Mouse (Mus musculus): ENCODE results near the gene Pdss2. TPM values are rescaled to one million over a fixed set of nuclear protein-coding genes. Genes with fewer than 3 reads are reported as not detected.

Gene Pdss2
- polyA plus RNA-seq, 1 experiment from 2014 or later: 16.2 TPM

DNA sequence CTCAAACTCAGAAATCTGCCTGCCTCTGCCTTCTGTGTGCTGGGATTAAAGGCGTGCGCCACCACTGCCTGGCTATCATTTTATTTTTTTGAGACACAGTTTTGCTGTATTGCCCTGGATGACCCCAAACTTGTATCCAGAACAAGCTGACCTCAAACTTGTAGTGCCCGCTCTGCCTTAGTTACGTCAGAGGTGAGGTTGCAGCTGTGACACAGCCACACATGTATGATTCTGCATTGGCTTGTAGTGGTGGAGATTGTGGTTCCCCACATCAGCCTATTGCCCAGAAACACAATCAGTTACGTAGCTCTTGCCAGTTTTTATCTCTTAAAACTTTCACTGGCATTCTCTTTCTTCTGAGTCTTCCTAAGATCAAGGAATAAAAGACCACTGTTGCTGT is 108.5 kb downstream of the Pdss2 start:
- no peak for ATAC-seq (replicated peaks; ENCODE audit: low FRiP score)
- WGBS: 84% methylated on average over 5 of the region's 5 CpGs

GRCm38 (mm10) chr10:43330691-43331090 is 109.4 kb downstream of the Pdss2 start:
- ATAC-seq (replicated peaks; ENCODE audit: low FRiP score) (no peak), DNase-seq (ENCODE audit: low spot score) (no peak)
- no peaks in the 10 kb centered on the region for H3K36me3 ChIP-seq (ENCODE audit: control insufficient read depth, insufficient read depth, low read length)
- peaks cover 14% of the 10 kb centered on the region for H3K4me1 ChIP-seq (replicated peaks; ENCODE audit: control insufficient read depth, insufficient read depth, low read length)
- H3K9me3 ChIP-seq (ENCODE audit: control insufficient read depth, low read length): no peaks in the 10 kb centered on the region
- no peak overlapping the region for H3K9ac ChIP-seq (ENCODE audit: low read depth, low read length)
- no peak overlapping the region for H3K4me3 ChIP-seq (ENCODE audit: low read depth, low read length)
- H3K27me3 ChIP-seq (replicated peaks; ENCODE audit: control insufficient read depth, insufficient read depth, low read length): no peaks in the 10 kb centered on the region
- H3K4me2 ChIP-seq: no peak overlapping the region
- 26% methylated on average over 4 of the region's 4 CpGs for WGBS
- no peak overlapping the region for H3K27ac ChIP-seq (ENCODE audit: low read depth, low read length)

More for the DNA sequence above, 108.5 kb downstream of the Pdss2 start:
- peaks cover 14% of the 10 kb centered on the region for H3K4me1 ChIP-seq (replicated peaks; ENCODE audit: control insufficient read depth, insufficient read depth, low read length)
- H3K4me2 ChIP-seq: no peak overlapping the region
- no peaks in the 10 kb centered on the region for H3K36me3 ChIP-seq (ENCODE audit: control insufficient read depth, insufficient read depth, low read length)
- H3K4me3 ChIP-seq (ENCODE audit: low read depth, low read length): no peak overlapping the region
- H3K27ac ChIP-seq (ENCODE audit: low read depth, low read length): no peak overlapping the region
- no peak overlapping the region for H3K9ac ChIP-seq (ENCODE audit: low read depth, low read length)
- H3K27me3 ChIP-seq (replicated peaks; ENCODE audit: control insufficient read depth, insufficient read depth, low read length): no peaks in the 10 kb centered on the region
- H3K9me3 ChIP-seq (ENCODE audit: control insufficient read depth, low read length): no peaks in the 10 kb centered on the region
- no peak for DNase-seq (ENCODE audit: low spot score)

DNA sequence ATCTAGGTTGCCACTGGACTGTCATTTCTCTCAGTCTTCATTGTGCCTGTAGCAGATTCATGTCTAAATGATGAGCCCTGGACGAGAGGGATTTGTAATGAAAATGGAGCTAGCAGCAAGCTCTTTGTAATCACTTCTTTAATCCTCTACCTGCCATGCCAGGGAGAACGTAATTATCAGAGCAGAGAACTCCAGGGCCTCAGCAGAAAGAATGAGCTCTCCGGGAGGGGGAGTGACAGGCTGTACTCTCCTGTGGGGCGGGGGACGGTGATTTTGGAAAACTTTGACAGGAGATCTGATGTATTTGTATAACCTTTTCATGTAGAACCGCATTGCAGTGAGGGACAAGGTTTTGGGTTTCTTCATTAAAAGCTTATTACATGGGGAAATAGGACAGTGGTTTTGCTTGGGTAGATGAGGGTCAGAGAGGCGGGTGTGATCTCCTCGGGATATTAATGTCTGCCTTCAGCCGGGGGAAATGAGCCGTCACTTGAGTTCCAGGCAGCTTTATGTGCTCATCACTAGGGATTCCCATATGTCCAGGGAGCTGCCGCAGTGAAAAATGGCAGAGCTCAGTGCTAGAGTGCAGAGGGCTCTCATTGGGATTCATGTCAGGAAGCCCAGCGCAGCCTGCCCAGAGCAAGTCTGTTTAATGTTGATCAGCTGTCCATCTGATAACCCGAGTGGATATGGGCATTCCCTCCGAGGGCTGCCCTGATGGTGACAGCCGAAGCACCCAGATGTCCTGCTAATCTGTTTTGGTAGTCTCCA is 110.8 kb downstream of the Pdss2 start:
- Histone ChIP-seq H3K4me3 (ENCODE audit: low read depth, low read length) (no peak overlapping the region), H3K27ac (ENCODE audit: low read depth, low read length) (no peak overlapping the region), H3K36me3 (ENCODE audit: control insufficient read depth, insufficient read depth, low read length) (no peaks in the 10 kb centered on the region), H3K4me2 (no peak overlapping the region), H3K27me3 (replicated peaks; ENCODE audit: control insufficient read depth, insufficient read depth, low read length) (no peaks in the 10 kb centered on the region), H3K4me1 (replicated peaks; ENCODE audit: control insufficient read depth, insufficient read depth, low read length) (peaks cover 14% of the 10 kb centered on the region), H3K9me3 (ENCODE audit: control insufficient read depth, low read length) (no peaks in the 10 kb centered on the region), H3K9ac (ENCODE audit: low read depth, low read length) (no peak overlapping the region)
- no peak for ATAC-seq (replicated peaks; ENCODE audit: low FRiP score)
- no peak for DNase-seq (ENCODE audit: low spot score)
- 45% methylated on average over 15 of the region's 15 CpGs for WGBS

GRCm38 (mm10) chr10:43335874-43336273 is 114.6 kb downstream of the Pdss2 start:
- no peaks in the 10 kb centered on the region for H3K36me3 ChIP-seq (ENCODE audit: control insufficient read depth, insufficient read depth, low read length)
- H3K4me2 ChIP-seq: no peak overlapping the region
- no peaks in the 10 kb centered on the region for H3K9me3 ChIP-seq (ENCODE audit: control insufficient read depth, low read length)
- no peak overlapping the region for H3K27ac ChIP-seq (ENCODE audit: low read depth, low read length)
- DNase-seq (ENCODE audit: low spot score): no peak
- ATAC-seq (replicated peaks; ENCODE audit: low FRiP score): no peak
- H3K4me1 ChIP-seq (replicated peaks; ENCODE audit: control insufficient read depth, insufficient read depth, low read length): peaks cover 17% of the 10 kb centered on the region
- H3K4me3 ChIP-seq (ENCODE audit: low read depth, low read length): no peak overlapping the region
- H3K9ac ChIP-seq (ENCODE audit: low read depth, low read length): no peak overlapping the region
- 60% methylated on average over 4 of the region's 4 CpGs for WGBS
- no peaks in the 10 kb centered on the region for H3K27me3 ChIP-seq (replicated peaks; ENCODE audit: control insufficient read depth, insufficient read depth, low read length)

GRCm38 (mm10) chr10:43337110-43337509 is 115.8 kb downstream of the Pdss2 start:
- H3K27me3 ChIP-seq (replicated peaks; ENCODE audit: control insufficient read depth, insufficient read depth, low read length): no peaks in the 10 kb centered on the region
- ATAC-seq (replicated peaks; ENCODE audit: low FRiP score) (no peak), DNase-seq (ENCODE audit: low spot score) (no peak)
- no peak overlapping the region for H3K4me2 ChIP-seq
- H3K36me3 ChIP-seq (ENCODE audit: control insufficient read depth, insufficient read depth, low read length): no peaks in the 10 kb centered on the region
- no peak overlapping the region for H3K9ac ChIP-seq (ENCODE audit: low read depth, low read length)
- H3K27ac ChIP-seq (ENCODE audit: low read depth, low read length): no peak overlapping the region
- H3K4me1 ChIP-seq (replicated peaks; ENCODE audit: control insufficient read depth, insufficient read depth, low read length): peaks cover 12% of the 10 kb centered on the region
- H3K9me3 ChIP-seq (ENCODE audit: control insufficient read depth, low read length): no peaks in the 10 kb centered on the region
- no peak overlapping the region for H3K4me3 ChIP-seq (ENCODE audit: low read depth, low read length)
- WGBS: 90% methylated on average over 2 of the region's 2 CpGs

DNA sequence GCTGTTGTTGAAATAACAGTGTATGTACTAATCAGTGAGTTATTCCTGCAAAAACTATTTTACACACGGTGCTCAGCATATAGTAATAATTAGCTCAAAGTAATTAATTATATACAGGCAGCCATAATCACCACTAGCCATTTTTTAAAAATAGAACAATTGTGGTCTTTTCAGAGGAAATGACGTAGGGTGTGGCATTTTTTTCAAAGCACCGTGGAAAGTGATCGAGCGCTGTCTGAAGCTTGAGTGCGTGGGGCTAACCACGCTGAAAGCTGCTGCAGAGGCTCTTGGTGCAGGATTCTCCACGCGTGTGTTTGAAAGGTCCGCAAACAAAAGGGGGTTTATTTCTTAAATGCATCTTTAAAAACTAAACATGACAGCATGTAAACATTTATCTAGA is 118.5 kb downstream of the Pdss2 start:
- DNase-seq (ENCODE audit: low spot score) (no peak), ATAC-seq (replicated peaks; ENCODE audit: low FRiP score) (no peak)
- no peak overlapping the region for H3K4me2 ChIP-seq
- 61% methylated on average over 10 of the region's 10 CpGs for WGBS
- H3K27ac ChIP-seq (ENCODE audit: low read depth, low read length): no peak overlapping the region
- peaks cover 3% of the 10 kb centered on the region; the same call in 1 of the 2 replicates for H3K4me1 ChIP-seq (replicated peaks; ENCODE audit: control insufficient read depth, insufficient read depth, low read length)
- H3K36me3 ChIP-seq (ENCODE audit: control insufficient read depth, insufficient read depth, low read length): no peaks in the 10 kb centered on the region
- no peaks in the 10 kb centered on the region for H3K9me3 ChIP-seq (ENCODE audit: control insufficient read depth, low read length)
- H3K9ac ChIP-seq (ENCODE audit: low read depth, low read length): no peak overlapping the region
- H3K27me3 ChIP-seq (replicated peaks; ENCODE audit: control insufficient read depth, insufficient read depth, low read length): no peaks in the 10 kb centered on the region
- no peak overlapping the region for H3K4me3 ChIP-seq (ENCODE audit: low read depth, low read length)

DNA sequence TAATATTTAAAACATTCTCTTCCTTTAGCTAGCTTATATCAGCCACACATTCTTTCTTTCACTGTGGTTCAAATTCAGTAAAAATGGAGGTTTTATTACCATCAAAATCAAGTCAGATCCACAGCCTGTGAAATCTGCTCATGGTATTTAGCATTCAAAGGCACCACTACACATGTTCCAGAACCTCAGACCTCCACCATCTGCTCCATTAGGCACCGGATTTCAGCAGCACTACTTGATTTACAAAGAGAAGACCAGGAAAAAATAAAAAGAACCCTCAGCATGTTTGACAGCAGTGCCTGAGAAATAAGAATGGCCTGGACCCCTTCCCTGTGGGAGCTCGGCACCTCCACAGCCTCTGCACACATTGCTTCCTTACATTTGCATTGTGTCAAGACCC is 128.4 kb downstream of the Pdss2 start:
- H3K9ac ChIP-seq (ENCODE audit: low read depth, low read length): no peak overlapping the region
- no peak overlapping the region for H3K4me2 ChIP-seq
- H3K4me3 ChIP-seq (ENCODE audit: low read depth, low read length): no peak overlapping the region
- no peaks in the 10 kb centered on the region for H3K36me3 ChIP-seq (ENCODE audit: control insufficient read depth, insufficient read depth, low read length)
- DNase-seq (ENCODE audit: low spot score) (no peak), ATAC-seq (replicated peaks; ENCODE audit: low FRiP score) (no peak)
- H3K27ac ChIP-seq (ENCODE audit: low read depth, low read length): no peak overlapping the region
- no peaks in the 10 kb centered on the region for H3K4me1 ChIP-seq (replicated peaks; ENCODE audit: control insufficient read depth, insufficient read depth, low read length)
- 91% methylated on average over 2 of the region's 2 CpGs for WGBS
- no peaks in the 10 kb centered on the region for H3K27me3 ChIP-seq (replicated peaks; ENCODE audit: control insufficient read depth, insufficient read depth, low read length)
- H3K9me3 ChIP-seq (ENCODE audit: control insufficient read depth, low read length): no peaks in the 10 kb centered on the region

- Histone ChIP-seq H3K9ac (ENCODE audit: low read depth, low read length) (no peak overlapping the region), H3K4me1 (replicated peaks; ENCODE audit: control insufficient read depth, insufficient read depth, low read length) (no peaks in the 10 kb centered on the region), H3K4me3 (ENCODE audit: low read depth, low read length) (no peak overlapping the region), H3K27ac (ENCODE audit: low read depth, low read length) (no peak overlapping the region), H3K27me3 (replicated peaks; ENCODE audit: control insufficient read depth, insufficient read depth, low read length) (no peaks in the 10 kb centered on the region), H3K4me2 (no peak overlapping the region), H3K36me3 (ENCODE audit: control insufficient read depth, insufficient read depth, low read length) (no peaks in the 10 kb centered on the region), H3K9me3 (ENCODE audit: control insufficient read depth, low read length) (no peaks in the 10 kb centered on the region)
- no peak for DNase-seq (ENCODE audit: low spot score)
- ATAC-seq (replicated peaks; ENCODE audit: low FRiP score): no peak
- 68% methylated on average over 4 of the region's 4 CpGs for WGBS
These were observed 136.6 kb downstream of the Pdss2 start for GRCm38 (mm10) chr10:43357884-43358283.

- Histone ChIP-seq H3K36me3 (ENCODE audit: control insufficient read depth, insufficient read depth, low read length) (no peaks in the 10 kb centered on the region), H3K9ac (ENCODE audit: low read depth, low read length) (no peak overlapping the region), H3K9me3 (ENCODE audit: control insufficient read depth, low read length) (no peaks in the 10 kb centered on the region), H3K4me1 (replicated peaks; ENCODE audit: control insufficient read depth, insufficient read depth, low read length) (no peaks in the 10 kb centered on the region), H3K27me3 (replicated peaks; ENCODE audit: control insufficient read depth, insufficient read depth, low read length) (no peaks in the 10 kb centered on the region), H3K27ac (ENCODE audit: low read depth, low read length) (no peak overlapping the region), H3K4me2 (no peak overlapping the region), H3K4me3 (ENCODE audit: low read depth, low read length) (no peak overlapping the region)
- no peak for DNase-seq (ENCODE audit: low spot score)
- WGBS: 91% methylated on average over 6 of the region's 6 CpGs
- ATAC-seq (replicated peaks; ENCODE audit: low FRiP score): no peak
These were observed 141.7 kb downstream of the Pdss2 start for GRCm38 (mm10) chr10:43362947-43363346.
